Mouse (Mus musculus) kidney, postnatal 4 days (tissue): ENCODE data around the gene Dlg4.
A peak's percentile ranks its signal among the peaks of the same experiment; 100 is the strongest.

ENCODE experiments used
- DNase-seq, 2 experiments: peaks; one replicate each; pipeline ENCODE4 v3.0.0; 2021; ENCODE audit warnings: mixed read lengths in 2 of 2

Gene Dlg4

GRCm38 (mm10) chr11:70016669-70017068 lies at the start of gene Dlg4:
Gene Dlg4, plus strand, starts transcription at chr11:70016942.
- no peak for DNase-seq

GRCm38 (mm10) chr11:69968793-69969192 lies 47.9 kb upstream of the Dlg4 start:
- no peak for DNase-seq

GRCm38 (mm10) chr11:69970222-69970621 lies 46.5 kb upstream of the Dlg4 start:
- DNase-seq: no peak

GRCm38 (mm10) chr11:69970775-69971174 lies 46.0 kb upstream of the Dlg4 start:
- no peak for DNase-seq

GRCm38 (mm10) chr11:69974907-69975306 lies 41.8 kb upstream of the Dlg4 start:
- no peak for DNase-seq

GRCm38 (mm10) chr11:69976271-69976670 lies 40.5 kb upstream of the Dlg4 start:
- no peak for DNase-seq

- DNase-seq: no peak
These were observed 36.9 kb upstream of the Dlg4 start for GRCm38 (mm10) chr11:69979827-69980195.

- DNase-seq: peak; percentile 98
These were observed 36.3 kb upstream of the Dlg4 start for GRCm38 (mm10) chr11:69980196-69981140.

- DNase-seq: peak; percentile 45 to 60
These were observed 35.5 kb upstream of the Dlg4 start, which contains the start of gene Ctdnep1 for GRCm38 (mm10) chr11:69981141-69981762. Gene Ctdnep1, plus strand, starts transcription at chr11:69981156.

- no peak for DNase-seq
These were observed 34.5 kb upstream of the Dlg4 start, which contains the start of gene Elp5 for GRCm38 (mm10) chr11:69982225-69982624. Gene Elp5, minus strand, starts transcription at chr11:69982517.

- DNase-seq: no peak
These were observed 33.9 kb upstream of the Dlg4 start for GRCm38 (mm10) chr11:69982877-69983276.

GRCm38 (mm10) chr11:69983377-69983776 lies 33.4 kb upstream of the Dlg4 start:
- no peak for DNase-seq

- no peak for DNase-seq
These were observed 32.3 kb upstream of the Dlg4 start for GRCm38 (mm10) chr11:69984431-69984830.

GRCm38 (mm10) chr11:69989949-69990348 lies 26.8 kb upstream of the Dlg4 start:
- no peak for DNase-seq

GRCm38 (mm10) chr11:69990850-69991691 lies 25.7 kb upstream of the Dlg4 start, which contains the start of gene Gabarap:
Gene Gabarap, plus strand, starts transcription at chr11:69991143.
- DNase-seq: peak; percentile 97 to 98

- no peak for DNase-seq
These were observed 25.0 kb upstream of the Dlg4 start for GRCm38 (mm10) chr11:69991711-69992110.

GRCm38 (mm10) chr11:69992396-69992795 lies 24.3 kb upstream of the Dlg4 start:
- no peak for DNase-seq

- no peak for DNase-seq
These were observed 23.8 kb upstream of the Dlg4 start for GRCm38 (mm10) chr11:69992932-69993331.

- no peak for DNase-seq
These were observed 22.2 kb upstream of the Dlg4 start for GRCm38 (mm10) chr11:69994401-69995090.

GRCm38 (mm10) chr11:69995391-69995960 lies 21.3 kb upstream of the Dlg4 start, which contains the start of gene Phf23:
Gene Phf23, plus strand, starts transcription at chr11:69995777.
- peak; percentile 97 to 98 for DNase-seq

- DNase-seq: peak in 1 of 2 experiments; percentile 51
These were observed 20.3 kb upstream of the Dlg4 start for GRCm38 (mm10) chr11:69996161-69997061.
